Mouse (Mus musculus): ENCODE data around the gene Kdelr1.

GRCm38 (mm10) chr7:45921950-45922600 is 49.5 kb downstream of the Kdelr1 start:
- no peak for TF ChIP-seq CTCF (IDR thresholded peaks at IDR 0.05; ENCODE audit: insufficient read depth, low read length)
- no peak for TF ChIP-seq POLR2A (IDR thresholded peaks at IDR 0.05; ENCODE audit: borderline replicate concordance, extremely low read depth, low read depth, low read length)
